Mouse (Mus musculus) heart, adult 9 months (tissue): ENCODE data around the gene Hspa12b.

Experiments used
- DNase-seq, 2 experiments: peaks; one replicate each; pipeline ENCODE4 v3.0.0; 2022; ENCODE audit warnings: low spot score in 2 of 2

Gene Hspa12b

GRCm38 (mm10) chr2:131147043-131147365 is 19.9 kb downstream of the Hspa12b start:
- DNase-seq: no peak

DNA sequence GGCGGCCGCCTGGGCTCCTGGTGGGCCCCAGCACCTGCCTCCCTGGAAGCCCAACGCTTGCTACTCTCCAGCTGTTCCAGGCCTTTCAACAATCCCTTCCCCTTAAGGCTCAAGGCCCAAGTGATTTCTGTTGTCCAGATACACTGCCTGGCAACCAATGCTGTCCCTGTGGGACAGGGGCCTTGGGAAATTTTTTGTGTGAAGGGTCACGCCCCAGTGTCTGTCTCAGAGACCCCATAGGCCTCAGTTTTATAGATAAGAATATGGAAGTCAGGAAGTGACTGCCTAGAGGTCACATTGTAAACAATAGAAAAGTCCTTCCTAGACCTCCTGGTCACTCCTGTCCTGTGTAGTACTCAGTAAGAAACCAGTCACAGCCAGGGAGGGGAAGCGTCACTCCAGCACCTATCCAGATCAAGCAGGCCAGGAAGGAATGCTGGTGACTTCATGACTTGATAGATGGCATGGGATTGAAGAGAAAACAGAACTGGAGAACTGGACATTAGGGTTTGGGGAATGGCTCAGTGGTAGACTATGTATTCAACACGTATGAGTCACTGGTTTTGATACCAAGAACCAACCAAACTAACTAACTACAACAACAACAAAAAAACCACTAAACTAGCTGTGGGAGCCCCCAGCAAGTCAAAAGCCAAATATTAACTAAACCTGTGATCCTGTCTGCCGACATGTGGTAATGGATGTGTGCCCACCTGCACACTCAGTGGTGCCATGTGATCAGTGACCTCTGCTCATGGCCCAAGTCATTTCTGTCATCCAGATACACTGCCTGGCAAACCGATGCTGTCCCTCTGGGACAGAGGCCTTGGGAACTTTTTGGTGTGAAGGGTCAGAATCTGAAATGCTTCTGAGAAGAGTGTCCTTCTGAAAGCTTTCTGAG is 21.5 kb downstream of the Hspa12b start:
- no peak for DNase-seq

DNA sequence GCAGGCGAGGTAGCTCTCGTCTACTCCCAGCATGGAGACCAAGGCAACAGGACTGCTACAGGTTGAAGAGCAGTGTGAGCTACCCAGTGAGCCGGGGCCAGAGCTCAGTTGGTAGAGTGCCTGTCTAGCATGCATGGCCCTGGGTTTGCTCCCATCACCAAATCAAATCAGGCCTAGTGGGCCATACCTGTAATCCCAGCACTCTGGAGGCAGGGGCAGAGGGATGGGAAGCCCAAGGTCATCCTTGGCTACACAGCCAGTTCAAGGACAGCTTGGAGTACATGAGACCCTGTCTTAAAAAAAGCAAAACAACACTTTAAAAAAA is 22.1 kb downstream of the Hspa12b start:
- no peak for DNase-seq

GRCm38 (mm10) chr2:131152166-131152730 is 25.2 kb downstream of the Hspa12b start:
- DNase-seq: no peak

GRCm38 (mm10) chr2:131154036-131154435 is 27.0 kb downstream of the Hspa12b start:
- no peak for DNase-seq

GRCm38 (mm10) chr2:131156987-131157386 is 29.9 kb downstream of the Hspa12b start:
- no peak for DNase-seq

- no peak for DNase-seq
Measured at GRCm38 (mm10) chr2:131159491-131159910, 32.4 kb downstream of the Hspa12b start.

GRCm38 (mm10) chr2:131159938-131160581 is 33.0 kb downstream of the Hspa12b start, which contains the start of gene 1700037H04Rik:
TSS of gene 1700037H04Rik (minus strand) at chr2:131160081.
- DNase-seq: peak; percentile 96 to 97

DNA sequence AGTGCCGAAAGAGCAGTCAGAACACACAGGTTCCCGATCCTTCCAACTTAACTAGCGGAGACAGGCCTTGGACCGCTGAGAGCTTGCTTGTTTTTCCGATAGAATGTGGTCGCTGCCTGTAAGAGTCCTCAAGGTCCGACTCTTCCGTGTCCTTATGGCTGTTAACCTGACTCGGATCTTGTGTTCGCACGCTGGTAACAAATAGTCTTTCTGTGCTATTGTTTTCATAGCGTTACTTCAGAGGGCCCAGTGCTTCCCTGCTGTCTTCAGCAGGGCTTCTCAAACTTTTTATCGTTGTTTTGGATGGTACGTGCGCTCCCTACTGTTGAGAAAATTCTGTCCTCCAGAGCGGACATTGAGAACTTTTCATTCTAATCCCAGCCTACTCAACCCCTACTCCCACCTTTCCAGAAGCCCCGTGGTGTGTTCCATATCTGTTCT is 33.6 kb downstream of the Hspa12b start:
- peak in 1 of 2 experiments; percentile 65 for DNase-seq

GRCm38 (mm10) chr2:131163924-131164323 is 36.8 kb downstream of the Hspa12b start:
- DNase-seq: no peak

DNA sequence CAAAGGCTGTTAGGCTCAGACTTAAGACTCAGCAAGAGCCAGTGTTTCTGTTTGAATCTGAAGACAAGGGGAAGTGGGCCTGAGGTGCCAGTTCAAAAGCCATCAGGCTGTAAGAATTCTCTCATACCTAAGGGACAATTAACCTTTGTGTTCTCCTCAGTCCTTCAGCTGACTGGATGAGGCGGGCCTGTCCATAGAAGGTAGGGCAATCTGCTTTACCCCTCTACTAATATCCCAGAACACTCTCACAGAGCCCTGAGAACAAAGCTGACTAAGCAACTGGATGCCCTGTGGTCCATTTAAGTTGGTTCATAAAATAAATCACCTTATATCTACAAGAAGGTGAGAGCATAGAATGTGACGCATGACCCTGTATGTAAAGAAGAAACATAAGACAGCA is 39.1 kb downstream of the Hspa12b start:
- DNase-seq: no peak

GRCm38 (mm10) chr2:131167984-131168383 is 40.9 kb downstream of the Hspa12b start:
- DNase-seq: no peak

GRCm38 (mm10) chr2:131168914-131169313 is 41.8 kb downstream of the Hspa12b start:
- no peak for DNase-seq

- no peak for DNase-seq
Measured at GRCm38 (mm10) chr2:131170936-131171335, 43.9 kb downstream of the Hspa12b start.

- DNase-seq: peak; percentile 52 to 54
Measured at GRCm38 (mm10) chr2:131171401-131172104, 44.5 kb downstream of the Hspa12b start.

GRCm38 (mm10) chr2:131172322-131172721 is 45.2 kb downstream of the Hspa12b start:
- DNase-seq: no peak

GRCm38 (mm10) chr2:131174700-131175099 is 47.6 kb downstream of the Hspa12b start:
- peak; percentile 75 to 79 for DNase-seq

DNA sequence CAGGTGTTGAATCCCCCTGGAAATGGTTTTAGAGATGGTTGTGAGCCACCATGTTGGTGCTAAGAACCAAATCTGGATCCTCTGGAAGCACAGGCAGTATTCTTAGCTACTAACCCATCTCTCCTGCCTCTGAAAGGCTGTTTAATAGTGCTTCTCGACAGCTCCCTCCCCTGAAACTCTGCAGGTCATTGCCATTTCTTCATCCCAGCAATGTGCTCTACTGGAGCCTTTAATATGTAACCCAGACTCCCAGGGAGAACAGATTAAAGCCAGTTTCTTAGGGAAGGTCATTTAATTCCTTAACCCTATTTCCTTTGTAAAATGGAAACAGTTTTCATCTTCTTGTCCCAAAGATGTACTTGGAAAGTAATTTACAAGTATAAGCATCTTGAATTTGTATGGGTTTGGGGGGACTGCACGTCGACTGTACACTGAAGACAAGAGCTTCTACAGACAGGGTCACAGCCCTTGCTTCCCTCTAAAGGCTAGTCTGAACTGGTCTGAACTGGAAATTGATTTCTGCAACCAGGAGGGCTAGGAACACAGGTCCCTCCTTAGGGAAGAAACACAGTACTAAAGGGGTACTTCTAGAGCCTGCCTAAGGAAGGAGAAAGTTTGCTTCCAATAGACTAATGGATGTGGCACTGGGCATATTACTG is 48.3 kb downstream of the Hspa12b start:
- no peak for DNase-seq

- DNase-seq: no peak
Measured at GRCm38 (mm10) chr2:131175945-131176309, 48.8 kb downstream of the Hspa12b start.

- no peak for DNase-seq
Measured at GRCm38 (mm10) chr2:131176491-131176890, 49.4 kb downstream of the Hspa12b start.

DNA sequence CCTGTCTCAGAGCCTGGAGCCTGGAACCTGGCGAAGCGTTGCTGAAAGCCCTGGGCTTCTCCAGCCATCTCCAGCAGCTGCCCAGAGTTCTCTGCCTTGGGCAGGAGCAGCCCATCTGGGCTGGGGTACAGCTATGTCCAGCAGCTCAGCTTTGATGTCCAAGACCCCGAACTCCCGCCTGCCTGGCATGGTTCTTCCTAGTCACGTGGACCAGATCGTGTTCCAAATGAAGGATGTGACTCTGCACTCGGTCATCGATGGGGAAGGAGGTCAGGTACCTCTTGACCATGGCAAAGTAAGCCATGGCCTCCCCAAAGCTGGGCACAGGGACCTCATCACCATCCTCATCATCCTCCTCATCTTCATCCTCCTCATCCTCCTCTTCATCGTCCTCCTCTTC is 50.9 kb downstream of the Hspa12b start:
- DNase-seq: no peak

GRCm38 (mm10) chr2:131178828-131179245 is 51.8 kb downstream of the Hspa12b start:
- DNase-seq: peak in 1 of 2 experiments; percentile 25
